Mouse (Mus musculus): ENCODE results near the gene Phtf2. TPM values are rescaled to one million over a fixed set of nuclear protein-coding genes. Genes with fewer than 3 reads are reported as not detected.

The Phtf2 gene
- polyA plus RNA-seq, 1 experiment: 5.6 TPM

DNA sequence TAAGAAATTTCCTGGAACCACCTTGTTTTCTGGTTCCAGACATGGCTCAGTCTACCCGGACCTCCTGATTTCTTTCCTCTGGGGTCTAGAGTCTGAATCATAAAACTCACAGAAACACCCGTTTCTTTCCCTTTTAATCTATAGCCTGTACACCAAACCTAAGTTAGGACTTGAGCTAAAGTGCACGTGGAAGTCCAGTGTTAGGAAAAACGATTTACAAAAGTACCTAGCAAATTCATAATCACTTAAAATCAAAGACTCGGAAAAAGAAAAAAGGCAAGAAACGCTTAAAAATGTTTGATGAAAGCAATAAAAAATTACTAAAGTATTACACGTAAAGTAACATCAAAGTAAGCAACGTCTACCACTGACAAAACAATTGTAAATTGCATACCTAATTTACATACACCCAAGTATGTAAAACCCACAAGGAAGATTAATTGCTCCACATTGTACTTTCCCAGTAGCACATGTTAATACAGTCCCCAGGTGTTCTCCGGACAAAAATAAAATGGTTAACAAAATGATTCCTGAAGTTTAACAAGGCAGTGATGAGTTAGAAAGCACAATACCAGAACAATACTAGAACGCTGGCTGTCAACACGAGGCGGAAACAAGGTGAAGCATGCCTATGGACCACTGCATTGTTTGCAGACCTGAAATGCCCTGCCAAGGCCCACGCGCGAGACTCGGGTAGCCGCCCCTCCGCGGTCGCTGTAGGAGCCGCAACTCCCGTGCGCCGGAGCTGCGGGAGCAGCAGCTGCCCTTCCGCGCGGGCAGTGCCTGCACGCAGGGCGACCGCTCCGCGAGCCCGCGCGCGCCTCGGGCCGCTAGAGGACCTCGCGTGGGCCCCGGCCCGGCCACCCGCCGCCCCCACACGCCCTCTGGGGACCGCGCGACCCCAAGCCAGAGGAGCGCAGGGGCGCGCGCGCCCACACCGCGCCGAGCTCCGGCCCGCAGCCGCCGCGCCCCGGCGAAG is 838 bp downstream of the Phtf2 start:
- no peak for TF ChIP-seq GATA1 (IDR thresholded peaks at IDR 0.05; ENCODE audit: low read length)

DNA sequence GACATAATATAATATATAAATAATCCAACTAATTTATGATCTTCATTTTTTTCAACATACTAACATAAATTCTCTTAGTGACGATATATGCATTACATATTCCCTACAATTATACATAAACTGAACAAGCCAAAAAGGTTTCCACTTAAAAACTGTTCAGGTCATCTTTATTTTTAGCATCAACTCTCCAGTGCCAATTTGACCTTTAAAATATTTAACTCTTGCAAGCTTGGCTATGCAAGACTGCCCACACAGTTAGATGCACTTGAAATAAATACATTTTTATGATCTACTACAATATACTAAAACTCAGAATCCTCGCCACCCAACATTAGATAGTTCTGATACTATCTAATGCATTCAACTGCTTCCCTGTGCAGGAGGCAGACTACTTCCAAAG is 1.5 kb downstream of the Phtf2 start:
- no peak for TF ChIP-seq GATA1 (IDR thresholded peaks at IDR 0.05; ENCODE audit: low read length)

DNA sequence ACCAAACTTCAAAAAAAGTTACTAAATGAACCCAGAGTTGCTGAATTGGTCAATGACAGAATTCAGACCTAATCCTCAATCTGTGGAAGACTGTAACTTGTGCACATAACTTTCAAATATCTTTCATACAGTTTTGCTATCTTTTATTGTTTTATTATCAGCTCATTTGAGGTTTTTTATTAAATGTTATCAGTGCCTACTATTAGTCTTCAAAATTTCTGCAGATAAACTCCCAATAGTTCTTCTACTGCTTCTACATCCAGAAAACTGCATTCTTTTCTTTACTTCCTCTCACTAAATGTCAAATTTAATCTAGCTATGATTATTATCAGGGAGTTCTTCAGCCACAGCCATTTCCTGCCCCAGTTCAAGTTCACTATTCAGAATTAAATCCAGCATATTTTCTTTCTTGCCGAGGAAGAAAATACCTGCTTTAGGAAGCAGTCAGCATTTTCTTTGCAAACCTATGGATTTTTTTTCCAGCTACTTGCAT is 4.9 kb downstream of the Phtf2 start:
- peak; percentile 15 for TF ChIP-seq GATA1 (IDR thresholded peaks at IDR 0.05; ENCODE audit: low read length)

DNA sequence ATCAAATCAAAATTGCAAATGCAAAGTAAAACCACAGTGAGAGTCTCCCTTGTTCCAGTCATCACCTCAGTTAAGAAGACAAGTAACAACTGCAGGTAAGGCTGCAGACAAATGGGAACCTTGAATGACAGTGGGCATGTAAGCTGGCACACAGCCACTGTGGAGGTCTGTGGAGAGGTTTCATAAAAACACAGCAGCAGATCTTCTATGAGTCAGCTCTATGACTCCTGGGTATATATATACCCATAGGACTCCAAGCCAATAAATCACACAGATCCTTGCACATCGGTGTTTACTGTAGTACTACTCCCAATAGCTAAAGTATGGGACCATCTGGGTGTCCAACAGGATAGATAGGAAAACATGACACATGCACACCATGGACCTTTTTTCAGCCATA is 8.8 kb downstream of the Phtf2 start:
- TF ChIP-seq GATA1 (IDR thresholded peaks at IDR 0.05; ENCODE audit: low read length): no peak

DNA sequence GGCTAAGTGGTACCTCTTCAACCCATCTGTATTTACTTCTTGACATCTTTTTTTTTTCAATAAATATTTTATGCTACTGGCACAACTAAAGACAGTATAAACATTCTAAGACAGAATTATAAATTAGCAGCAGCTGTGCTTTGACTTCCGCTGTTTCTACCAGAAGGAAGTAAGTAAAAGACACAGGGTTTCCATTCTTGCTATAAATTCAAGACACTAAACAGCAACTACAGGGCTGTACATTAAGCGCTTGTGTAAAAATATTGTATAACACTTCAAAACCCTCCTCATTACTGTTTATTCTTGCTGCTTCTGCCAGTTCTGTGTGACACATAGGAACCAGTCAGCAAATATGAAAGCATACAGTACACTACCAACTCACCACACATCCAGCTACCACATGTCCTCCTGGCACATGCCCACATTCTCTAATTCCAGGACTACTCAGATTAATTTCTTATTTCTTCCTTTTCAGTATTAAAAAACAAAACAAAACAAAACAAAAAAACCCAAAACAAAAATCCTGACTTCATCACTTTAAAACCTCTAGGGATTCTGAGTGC is 16.6 kb downstream of the Phtf2 start:
- no peak for TF ChIP-seq GATA1 (IDR thresholded peaks at IDR 0.05; ENCODE audit: low read length)

DNA sequence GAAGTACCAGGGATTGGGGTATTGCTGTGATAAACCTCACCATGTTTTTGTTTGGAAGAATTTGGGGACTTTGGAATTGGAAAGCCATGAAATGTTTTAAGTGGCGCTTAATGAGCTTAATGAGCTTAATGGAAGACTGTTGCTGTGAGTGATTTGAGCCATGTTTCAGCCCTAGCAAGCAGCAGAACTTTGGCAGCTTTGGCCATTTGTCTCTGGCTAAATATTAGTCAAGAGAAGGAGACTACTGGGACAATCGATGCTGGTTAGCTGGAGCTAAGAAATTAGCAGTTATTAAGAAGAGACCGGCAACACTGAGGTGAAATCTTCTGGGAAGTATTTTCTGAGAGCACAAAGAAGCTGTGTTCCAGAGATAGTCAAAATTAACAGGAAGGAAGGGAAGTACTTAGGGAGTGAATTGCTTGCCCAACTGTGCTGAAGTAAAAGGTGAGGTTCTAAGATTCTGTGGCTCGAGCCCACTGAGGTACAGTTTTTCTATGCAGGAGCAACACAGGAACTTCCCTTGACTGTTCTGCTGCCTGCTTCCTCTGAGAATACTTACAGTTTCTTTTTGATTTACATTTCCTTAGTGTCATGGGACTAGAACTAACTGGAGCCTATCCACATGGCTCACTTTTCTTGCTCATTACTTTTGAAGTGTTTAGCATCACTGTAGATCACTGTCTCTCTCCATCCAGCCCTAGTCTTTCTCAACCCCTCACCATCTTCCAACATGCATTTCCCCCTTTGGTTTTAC is 17.5 kb downstream of the Phtf2 start:
- no peak for TF ChIP-seq GATA1 (IDR thresholded peaks at IDR 0.05; ENCODE audit: low read length)

DNA sequence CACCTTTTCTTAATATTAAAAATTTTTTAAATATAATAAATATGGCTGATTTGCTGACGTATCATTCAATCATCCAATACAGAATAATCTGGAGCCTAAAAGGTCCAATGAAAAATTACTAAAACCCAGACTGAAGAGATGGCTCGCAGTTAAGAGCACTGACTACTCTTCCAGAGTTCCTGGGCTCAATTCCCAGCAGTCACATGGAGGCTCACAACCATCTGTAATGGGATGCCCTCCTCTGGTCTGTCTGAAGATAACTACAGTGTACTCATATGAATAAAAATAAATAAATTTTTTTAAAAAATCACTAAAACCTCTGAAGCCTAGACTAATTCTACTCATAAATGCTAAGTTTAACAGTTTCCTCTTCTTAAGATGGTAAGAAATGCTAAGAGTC is 20.0 kb downstream of the Phtf2 start:
- no peak for TF ChIP-seq GATA1 (IDR thresholded peaks at IDR 0.05; ENCODE audit: low read length)

DNA sequence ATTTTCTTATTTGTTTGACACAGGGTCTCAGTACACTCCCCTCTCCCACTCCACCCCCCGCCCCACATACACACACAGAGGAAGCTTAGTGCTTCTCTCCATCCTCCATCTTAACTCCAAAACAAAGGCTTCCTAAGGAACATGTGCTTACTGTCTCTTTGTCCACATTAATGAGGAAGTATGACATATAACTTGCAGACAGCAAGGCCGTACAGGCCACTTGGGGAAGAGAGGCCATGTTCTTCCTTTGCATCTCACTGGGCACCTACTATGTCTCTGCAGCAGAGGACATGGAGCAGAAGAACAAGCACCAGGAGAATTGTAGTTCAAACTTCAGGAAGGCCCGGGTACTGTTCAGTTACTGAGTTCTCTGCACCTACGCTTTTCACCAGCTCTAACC is 21.4 kb downstream of the Phtf2 start:
- no peak for TF ChIP-seq GATA1 (IDR thresholded peaks at IDR 0.05; ENCODE audit: low read length)

DNA sequence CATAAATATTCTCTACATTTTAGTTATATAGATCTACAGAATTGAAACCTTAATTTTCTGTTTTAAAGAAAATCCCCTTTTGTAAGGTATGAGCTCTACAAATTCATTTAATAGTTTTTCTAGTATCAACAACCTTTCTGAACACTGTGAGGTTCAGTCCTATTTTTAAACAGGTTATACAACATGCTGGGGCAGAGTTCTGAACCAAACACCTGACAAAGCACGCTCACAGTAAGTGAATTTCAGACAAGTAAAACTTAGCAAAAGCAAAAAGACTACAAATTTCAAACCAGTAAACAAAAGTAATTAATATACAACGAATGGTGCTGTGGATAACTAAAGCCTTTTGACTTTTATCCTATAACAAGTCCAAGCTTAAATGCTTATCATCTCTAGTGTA is 23.5 kb downstream of the Phtf2 start:
- no peak for TF ChIP-seq GATA1 (IDR thresholded peaks at IDR 0.05; ENCODE audit: low read length)

DNA sequence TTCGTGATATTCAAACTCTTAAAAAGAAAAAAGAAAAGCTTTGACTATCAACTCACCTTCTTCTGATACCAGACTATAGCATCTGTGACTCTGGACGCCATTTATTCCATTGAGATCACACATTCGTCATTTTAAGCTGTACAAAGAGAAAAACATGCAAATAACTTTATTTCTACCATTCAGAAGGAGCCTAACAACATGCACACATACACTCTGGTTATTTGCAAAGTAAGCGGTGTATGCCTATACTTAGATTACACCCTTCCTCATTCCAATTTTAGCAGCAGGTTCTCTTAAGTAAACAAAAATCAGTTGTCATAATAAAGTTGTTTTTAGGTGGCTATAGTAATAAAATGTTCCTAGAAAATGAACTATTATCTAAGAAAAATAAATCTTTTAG is 26.9 kb downstream of the Phtf2 start:
- no peak for TF ChIP-seq GATA1 (IDR thresholded peaks at IDR 0.05; ENCODE audit: low read length)

DNA sequence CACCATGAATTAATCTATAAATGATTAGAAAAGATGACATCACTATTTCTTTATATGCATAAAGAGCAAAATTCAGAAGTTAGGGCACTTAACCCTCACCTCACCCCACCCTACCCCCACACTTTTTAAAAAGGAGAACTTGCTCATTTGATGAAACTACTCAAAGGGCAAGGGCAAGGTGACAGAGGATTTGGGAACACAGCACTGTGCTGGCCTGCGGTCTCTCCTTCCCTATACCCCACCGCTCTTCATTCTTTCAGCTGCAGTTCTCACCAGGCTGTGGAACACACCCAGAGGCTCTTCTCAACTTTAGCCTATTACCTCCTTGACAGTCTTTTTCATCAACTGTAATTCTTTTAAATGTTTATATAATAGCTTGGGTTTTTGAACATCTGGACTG is 34.9 kb downstream of the Phtf2 start:
- TF ChIP-seq GATA1 (IDR thresholded peaks at IDR 0.05; ENCODE audit: low read length): no peak

DNA sequence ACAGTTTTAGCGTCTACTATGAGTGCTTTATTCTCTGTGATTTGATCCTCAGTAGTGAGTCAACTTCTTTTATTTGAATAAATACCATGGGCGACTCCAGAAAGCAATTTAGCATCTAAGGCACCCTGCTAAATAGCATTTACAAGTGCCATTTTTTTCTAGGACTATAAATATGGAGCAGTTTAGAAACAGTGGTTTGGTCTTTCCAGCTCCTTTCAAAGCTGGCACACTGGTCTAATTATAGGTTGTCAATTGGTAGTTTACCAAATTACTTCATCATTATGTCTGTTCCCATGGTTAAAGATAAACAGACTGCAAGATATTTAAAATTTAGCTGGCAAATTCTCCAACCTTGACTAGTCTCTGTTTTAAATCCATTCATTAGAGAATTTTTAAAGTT is 38.1 kb downstream of the Phtf2 start:
- TF ChIP-seq GATA1 (IDR thresholded peaks at IDR 0.05; ENCODE audit: low read length): no peak

DNA sequence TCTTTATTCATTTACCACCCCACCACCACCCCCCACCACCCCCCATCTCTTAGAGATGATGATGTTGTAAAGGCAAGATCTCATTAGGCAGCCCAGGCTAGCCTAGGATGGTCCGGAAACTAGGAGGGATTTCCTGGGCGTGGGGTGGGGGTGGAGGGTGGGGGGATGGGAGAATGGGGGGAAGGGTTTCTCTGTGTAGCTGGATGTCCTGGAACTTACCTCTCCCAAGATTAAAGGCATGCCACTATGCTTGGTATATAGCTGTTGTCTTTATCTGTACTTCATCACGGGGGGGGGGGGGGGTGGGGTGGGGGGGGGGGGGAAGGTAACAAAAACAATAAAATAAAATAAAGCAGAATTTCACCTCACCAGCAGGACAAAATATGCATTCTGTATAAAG is 38.5 kb downstream of the Phtf2 start:
- TF ChIP-seq GATA1 (IDR thresholded peaks at IDR 0.05; ENCODE audit: low read length): no peak

DNA sequence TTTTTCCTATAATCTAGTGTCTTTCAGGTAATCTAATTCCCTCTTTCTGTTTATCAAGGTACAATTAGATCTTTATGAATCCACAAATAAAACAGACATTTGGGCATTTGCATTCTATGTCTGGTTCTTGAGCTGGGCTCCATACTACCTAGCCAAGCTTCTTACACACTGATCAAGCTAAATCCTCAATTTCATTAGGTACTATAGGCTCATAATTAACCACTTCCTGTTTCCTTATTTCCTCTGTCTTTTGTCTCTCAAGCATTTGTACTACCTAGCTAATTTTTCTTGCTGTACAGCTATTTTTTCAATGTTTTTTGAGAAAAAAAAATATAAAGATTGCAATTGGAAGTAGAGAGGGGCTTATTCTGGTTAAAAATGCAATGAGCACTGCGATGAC is 44.8 kb downstream of the Phtf2 start:
- TF ChIP-seq GATA1 (IDR thresholded peaks at IDR 0.05; ENCODE audit: low read length): no peak

DNA sequence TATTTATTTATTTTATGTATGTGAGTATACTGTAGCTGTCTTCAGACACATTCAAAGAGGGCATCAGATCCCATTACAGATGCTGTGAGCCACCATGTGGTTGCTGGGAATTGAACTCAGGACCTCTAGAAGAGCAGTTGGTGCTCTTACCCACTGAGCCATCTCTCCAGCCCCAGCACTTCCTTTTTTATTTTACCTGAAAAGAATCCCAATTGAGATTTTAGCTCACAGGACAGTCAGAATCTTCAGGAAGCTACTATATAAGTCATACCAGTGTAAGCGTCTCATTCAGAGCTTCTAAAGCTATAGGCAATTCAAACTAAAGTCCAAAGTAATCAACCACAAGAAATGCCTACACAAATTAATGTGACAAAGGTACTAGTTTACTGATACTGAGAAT is 47.5 kb downstream of the Phtf2 start:
- TF ChIP-seq GATA1 (IDR thresholded peaks at IDR 0.05; ENCODE audit: low read length): no peak

DNA sequence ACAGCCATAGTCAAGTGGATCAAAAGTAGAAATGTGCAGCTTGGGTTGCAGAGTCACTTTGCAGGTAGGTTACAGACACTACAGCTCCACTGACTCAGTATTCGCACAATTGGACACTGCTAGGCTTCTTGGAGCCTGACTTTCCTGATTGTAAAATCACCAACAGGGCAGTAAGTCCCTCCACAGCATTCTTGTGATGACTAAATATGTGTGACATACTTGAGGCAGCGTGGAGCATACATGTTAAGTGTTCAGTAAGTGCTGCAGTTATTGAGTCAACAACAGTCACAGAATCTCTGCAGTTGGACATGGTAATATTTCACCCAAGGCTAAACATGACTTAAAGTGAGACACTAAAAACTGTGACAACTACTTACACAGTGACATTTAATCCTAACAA is 50.5 kb downstream of the Phtf2 start:
- TF ChIP-seq GATA1 (IDR thresholded peaks at IDR 0.05; ENCODE audit: low read length): no peak

Measured in G1E-ER4 (cell line).